Mouse (Mus musculus): ENCODE measurements around the gene Hmgb1. TPM values are rescaled to one million over a fixed set of nuclear protein-coding genes. Genes with fewer than 3 reads are reported as not detected.
A peak's percentile ranks its signal among the peaks of the same experiment; 100 is the strongest.

Gene Hmgb1
- polyA plus RNA-seq, 1 experiment: 107 TPM

DNA sequence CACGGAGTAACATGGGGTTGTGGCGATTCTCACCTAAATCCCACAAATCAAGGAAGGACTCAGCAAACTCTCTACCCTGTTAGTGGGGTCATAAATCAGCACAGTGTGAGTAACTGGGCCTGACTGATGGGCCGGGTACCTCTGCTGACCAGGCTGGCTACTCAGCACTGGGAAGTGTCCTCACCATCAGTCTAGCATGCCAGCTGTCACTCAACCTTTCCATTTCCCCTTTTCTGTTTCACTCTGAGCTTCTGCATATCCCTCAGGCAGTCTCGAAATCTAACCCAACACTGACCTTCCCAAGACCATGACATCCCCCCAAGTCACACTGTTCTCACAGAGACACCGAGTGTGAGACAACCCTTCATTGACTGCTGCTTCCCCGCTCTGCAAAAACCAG, 95.4 kb downstream of the Hmgb1 start:
- WGBS: 52% methylated on average over 6 of the region's 6 CpGs
- H3K27ac ChIP-seq (ENCODE audit: control insufficient read depth, insufficient read depth, low read length): no peak overlapping the region
- peaks cover 20% of the 10 kb centered on the region; the same call in 1 of the 2 replicates for H3K4me1 ChIP-seq (replicated peaks; ENCODE audit: control insufficient read depth, insufficient read depth, low read length)
- no peaks in the 10 kb centered on the region for H3K36me3 ChIP-seq (ENCODE audit: control insufficient read depth, insufficient read depth, low read length)
- H3K4me3 ChIP-seq (ENCODE audit: control insufficient read depth, insufficient read depth, low read length): no peak overlapping the region
- TF ChIP-seq POLR2A (IDR thresholded peaks at IDR 0.05; ENCODE audit: control insufficient read depth, extremely low read depth, insufficient read depth, low read length, poor library complexity) (no peak), CTCF (IDR thresholded peaks at IDR 0.05; ENCODE audit: borderline replicate concordance, control insufficient read depth, extremely low read depth, insufficient read depth, low read length, poor library complexity) (no peak)
- no peak for DNase-seq
- no peaks in the 10 kb centered on the region for H3K27me3 ChIP-seq (ENCODE audit: control insufficient read depth, insufficient read depth, low read length)

DNA sequence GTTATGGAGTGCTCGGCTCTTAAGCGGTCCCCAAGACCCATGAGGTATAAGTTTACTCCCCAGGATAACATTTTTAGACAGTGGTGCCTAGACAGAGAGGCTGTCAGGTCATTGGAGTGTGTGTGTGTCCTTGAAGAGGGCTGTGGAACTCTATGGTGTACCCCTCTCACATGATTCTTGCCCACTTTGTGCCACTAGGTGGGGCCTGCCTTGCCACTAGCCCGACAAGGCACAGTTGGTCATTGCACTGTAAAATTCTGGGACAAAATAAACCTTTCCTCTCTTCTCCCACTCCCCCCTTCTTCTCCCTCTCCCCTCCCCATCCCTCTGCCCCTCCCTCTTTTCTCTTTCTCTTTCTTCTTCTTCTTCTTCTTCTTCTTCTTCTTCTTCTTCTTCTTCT, 96.1 kb downstream of the Hmgb1 start:
- peak; percentile 58 for DNase-seq
- no peak overlapping the region for H3K4me3 ChIP-seq (ENCODE audit: control insufficient read depth, insufficient read depth, low read length)
- no peak overlapping the region for H3K27ac ChIP-seq (ENCODE audit: control insufficient read depth, insufficient read depth, low read length)
- peaks cover 20% of the 10 kb centered on the region; the same call in 1 of the 2 replicates for H3K4me1 ChIP-seq (replicated peaks; ENCODE audit: control insufficient read depth, insufficient read depth, low read length)
- H3K36me3 ChIP-seq (ENCODE audit: control insufficient read depth, insufficient read depth, low read length): no peaks in the 10 kb centered on the region
- no peak for TF ChIP-seq CTCF (IDR thresholded peaks at IDR 0.05; ENCODE audit: borderline replicate concordance, control insufficient read depth, extremely low read depth, insufficient read depth, low read length, poor library complexity)
- no peak for TF ChIP-seq POLR2A (IDR thresholded peaks at IDR 0.05; ENCODE audit: control insufficient read depth, extremely low read depth, insufficient read depth, low read length, poor library complexity)
- no peaks in the 10 kb centered on the region for H3K27me3 ChIP-seq (ENCODE audit: control insufficient read depth, insufficient read depth, low read length)
- 89% methylated on average over 3 of the region's 3 CpGs for WGBS

DNA sequence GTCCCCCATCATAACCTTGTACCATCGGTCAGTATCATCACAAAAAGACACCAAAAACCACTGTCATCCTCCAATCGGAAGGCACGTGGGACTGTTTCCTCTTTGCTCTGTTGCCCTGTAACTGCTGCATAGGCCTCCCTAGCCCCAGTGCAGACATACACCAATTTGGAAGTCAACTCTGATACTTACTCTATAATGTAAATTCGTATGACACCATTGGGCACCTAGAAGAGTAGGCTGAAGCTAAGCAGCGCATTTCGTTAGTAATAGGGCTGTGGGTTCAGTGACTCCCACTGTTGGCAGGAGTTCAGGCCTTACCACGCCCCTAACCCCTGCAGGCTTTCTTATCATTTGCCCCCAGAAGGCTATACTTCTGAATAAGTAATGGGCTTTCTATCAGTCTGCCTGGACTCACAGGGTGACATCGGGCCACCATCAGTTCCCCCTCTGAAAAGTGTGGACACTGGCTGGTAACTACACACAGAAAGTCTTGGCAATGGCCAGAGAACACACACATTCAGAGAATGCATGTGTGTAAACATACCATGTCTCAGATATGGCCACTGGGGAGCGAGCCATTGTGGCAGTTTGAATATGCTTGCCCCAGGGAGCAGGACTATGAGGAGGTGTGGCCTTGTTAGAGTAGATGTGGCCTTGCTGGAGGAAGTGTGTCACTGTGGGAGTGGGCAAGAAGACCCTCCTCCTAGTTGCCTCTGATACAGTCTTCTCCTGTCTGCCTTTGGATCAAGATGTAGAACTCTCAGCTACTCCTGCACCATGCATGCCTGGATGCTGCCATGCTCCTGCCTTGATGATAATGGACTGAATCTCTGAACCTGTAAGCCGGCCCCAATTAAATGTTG, 97.7 kb downstream of the Hmgb1 start:
- H3K27ac ChIP-seq (ENCODE audit: control insufficient read depth, insufficient read depth, low read length): no peak overlapping the region
- H3K4me1 ChIP-seq (replicated peaks; ENCODE audit: control insufficient read depth, insufficient read depth, low read length): peaks cover 20% of the 10 kb centered on the region; the same call in 1 of the 2 replicates
- 92% methylated on average over 10 of the region's 10 CpGs for WGBS
- no peaks in the 10 kb centered on the region for H3K27me3 ChIP-seq (ENCODE audit: control insufficient read depth, insufficient read depth, low read length)
- no peaks in the 10 kb centered on the region for H3K36me3 ChIP-seq (ENCODE audit: control insufficient read depth, insufficient read depth, low read length)
- TF ChIP-seq CTCF (IDR thresholded peaks at IDR 0.05; ENCODE audit: borderline replicate concordance, control insufficient read depth, extremely low read depth, insufficient read depth, low read length, poor library complexity) (no peak), POLR2A (IDR thresholded peaks at IDR 0.05; ENCODE audit: control insufficient read depth, extremely low read depth, insufficient read depth, low read length, poor library complexity) (no peak)
- no peak for DNase-seq
- H3K4me3 ChIP-seq (ENCODE audit: control insufficient read depth, insufficient read depth, low read length): no peak overlapping the region

DNA sequence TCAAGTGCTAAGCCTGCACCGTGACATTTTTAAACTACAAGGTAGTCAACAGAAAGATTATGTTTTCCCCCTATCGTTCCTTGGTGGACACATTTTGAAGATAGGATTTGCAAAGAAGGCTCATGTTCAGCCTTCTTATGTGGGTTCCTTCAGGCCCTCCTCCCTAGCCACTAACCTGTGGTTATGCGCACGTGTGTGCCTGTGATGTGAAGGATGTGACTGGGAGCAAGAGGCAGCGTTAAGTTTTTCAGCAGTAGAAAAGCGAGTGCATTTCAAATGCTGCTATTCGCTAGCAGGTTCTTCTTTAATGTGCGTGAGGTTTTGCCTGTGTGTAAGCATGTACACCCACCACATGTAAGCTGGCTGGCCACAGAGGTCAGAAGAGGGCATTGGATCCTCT, 103.8 kb downstream of the Hmgb1 start:
- no peaks in the 10 kb centered on the region for H3K27me3 ChIP-seq (ENCODE audit: control insufficient read depth, insufficient read depth, low read length)
- H3K4me3 ChIP-seq (ENCODE audit: control insufficient read depth, insufficient read depth, low read length): no peak overlapping the region
- peak; percentile 79 for DNase-seq
- no peaks in the 10 kb centered on the region for H3K36me3 ChIP-seq (ENCODE audit: control insufficient read depth, insufficient read depth, low read length)
- 10% methylated on average over 8 of the region's 8 CpGs for WGBS
- peak overlapping the region; percentile 54 for H3K27ac ChIP-seq (ENCODE audit: control insufficient read depth, insufficient read depth, low read length)
- H3K4me1 ChIP-seq (replicated peaks; ENCODE audit: control insufficient read depth, insufficient read depth, low read length): peaks cover 24% of the 10 kb centered on the region
- TF ChIP-seq POLR2A (IDR thresholded peaks at IDR 0.05; ENCODE audit: control insufficient read depth, extremely low read depth, insufficient read depth, low read length, poor library complexity) (no peak), CTCF (IDR thresholded peaks at IDR 0.05; ENCODE audit: borderline replicate concordance, control insufficient read depth, extremely low read depth, insufficient read depth, low read length, poor library complexity) (no peak)

DNA sequence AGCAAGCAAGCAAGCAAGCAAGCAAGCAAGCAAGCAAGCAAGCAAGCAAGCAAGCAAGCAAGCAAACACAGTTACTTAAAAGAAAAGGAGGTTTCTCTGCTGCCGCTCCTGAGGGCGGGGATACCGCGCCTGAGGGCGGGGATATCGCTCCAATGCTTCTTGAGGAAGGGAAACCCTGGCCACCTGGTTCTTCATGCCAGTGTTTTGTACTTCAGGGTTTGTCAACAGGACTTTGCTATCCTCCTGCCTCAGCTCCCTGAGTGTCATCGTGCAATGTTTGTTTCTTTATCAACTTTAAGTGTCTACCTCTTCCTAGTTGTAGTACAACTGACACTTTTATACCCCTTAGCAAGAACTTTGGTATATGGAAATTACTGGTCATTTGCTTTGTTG, 104.5 kb downstream of the Hmgb1 start:
- Histone ChIP-seq H3K27ac (ENCODE audit: control insufficient read depth, insufficient read depth, low read length) (peak overlapping the region; percentile 8; the same call in 1 of the 2 replicates), H3K4me1 (replicated peaks; ENCODE audit: control insufficient read depth, insufficient read depth, low read length) (peaks cover 24% of the 10 kb centered on the region), H3K4me3 (ENCODE audit: control insufficient read depth, insufficient read depth, low read length) (no peak overlapping the region), H3K27me3 (ENCODE audit: control insufficient read depth, insufficient read depth, low read length) (no peaks in the 10 kb centered on the region), H3K36me3 (ENCODE audit: control insufficient read depth, insufficient read depth, low read length) (no peaks in the 10 kb centered on the region)
- 23% methylated on average over 7 of the region's 7 CpGs for WGBS
- TF ChIP-seq POLR2A (IDR thresholded peaks at IDR 0.05; ENCODE audit: control insufficient read depth, extremely low read depth, insufficient read depth, low read length, poor library complexity): no peak
- no peak for TF ChIP-seq CTCF (IDR thresholded peaks at IDR 0.05; ENCODE audit: borderline replicate concordance, control insufficient read depth, extremely low read depth, insufficient read depth, low read length, poor library complexity)
- peak; percentile 18 for DNase-seq

DNA sequence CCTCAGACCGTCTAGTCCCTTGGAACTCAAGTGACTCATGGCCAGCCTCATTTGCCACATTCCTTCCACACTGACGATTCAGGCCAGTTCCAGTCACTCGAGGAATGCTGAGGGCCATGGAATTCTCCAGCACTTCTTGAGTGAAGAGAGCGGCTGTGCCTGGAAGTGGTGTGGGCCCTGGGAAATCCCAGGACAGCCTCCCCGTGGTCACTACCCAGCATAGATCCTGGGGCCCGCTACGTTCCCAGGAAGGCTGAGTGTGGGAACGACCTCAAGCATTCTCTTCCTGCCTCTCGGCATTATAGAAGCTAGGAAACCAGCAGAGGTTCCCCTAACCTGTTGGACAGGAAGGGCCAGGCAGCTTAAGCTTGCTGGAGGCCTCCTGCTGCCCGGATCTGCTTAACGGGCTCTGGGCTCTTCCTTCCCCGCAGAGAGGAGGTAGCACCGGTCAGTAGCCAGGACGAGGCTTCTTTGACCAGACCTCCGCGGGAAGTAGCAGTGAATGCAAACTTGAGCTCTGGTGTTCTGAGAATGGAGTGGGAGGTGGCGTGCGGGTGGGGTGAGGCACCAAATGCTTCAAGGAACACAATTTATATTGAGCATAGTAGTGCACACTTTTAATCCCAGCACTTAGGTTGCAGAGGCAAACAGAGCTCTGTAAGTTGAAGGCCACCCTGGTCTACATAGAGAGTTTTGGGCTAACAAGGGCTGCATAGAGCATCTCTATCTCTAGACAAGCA, 105.1 kb downstream of the Hmgb1 start:
- Histone ChIP-seq H3K27ac (ENCODE audit: control insufficient read depth, insufficient read depth, low read length) (no peak overlapping the region), H3K36me3 (ENCODE audit: control insufficient read depth, insufficient read depth, low read length) (no peaks in the 10 kb centered on the region), H3K4me1 (replicated peaks; ENCODE audit: control insufficient read depth, insufficient read depth, low read length) (peaks cover 21% of the 10 kb centered on the region), H3K27me3 (ENCODE audit: control insufficient read depth, insufficient read depth, low read length) (no peaks in the 10 kb centered on the region), H3K4me3 (ENCODE audit: control insufficient read depth, insufficient read depth, low read length) (no peak overlapping the region)
- WGBS: 79% methylated on average over 18 of the region's 18 CpGs
- TF ChIP-seq CTCF (IDR thresholded peaks at IDR 0.05; ENCODE audit: borderline replicate concordance, control insufficient read depth, extremely low read depth, insufficient read depth, low read length, poor library complexity) (no peak), POLR2A (IDR thresholded peaks at IDR 0.05; ENCODE audit: control insufficient read depth, extremely low read depth, insufficient read depth, low read length, poor library complexity) (no peak)
- no peak for DNase-seq

Measured in thymus, adult 2 months (tissue).